ENCODE assay signal across 7 mouse cellular contexts in genomic region chr7:67951532-67952035, GRCm38 (mm10). TPM values are rescaled to one million over a fixed set of nuclear protein-coding genes. Genes with fewer than 3 reads are reported as not detected.
DNase-seq lines count a peak whose midpoint lies in the region; ATAC-seq and TF ChIP-seq lines count a peak whose summit lies in the region.

No protein-coding gene starts in this region.

- peak overlapping the region; percentile 79 for H3K4me2 ChIP-seq in embryonic facial prominence, embryonic 12.5 days (replicated peaks)
- peak overlapping the region; percentile 89 for H3K4me2 ChIP-seq in limb, embryonic 12.5 days
- H3K4me2 ChIP-seq in midbrain, embryonic 15.5 days: peak overlapping the region; percentile 92

- no peaks in the 10 kb centered on the region for H3K36me3 ChIP-seq in embryonic facial prominence, embryonic 12.5 days
- no peaks in the 10 kb centered on the region for H3K36me3 ChIP-seq in kidney, adult 2 months (ENCODE audit: control insufficient read depth, insufficient read depth, low read length)
- H3K36me3 ChIP-seq in limb, embryonic 12.5 days: no peaks in the 10 kb centered on the region
- H3K36me3 ChIP-seq in midbrain, embryonic 15.5 days (replicated peaks): no peaks in the 10 kb centered on the region
- no peaks in the 10 kb centered on the region for H3K36me3 ChIP-seq in spleen, adult 2 months (ENCODE audit: control insufficient read depth, insufficient read depth, low read length)

- H3K4me3 ChIP-seq in embryonic facial prominence, embryonic 12.5 days: peak overlapping the region; percentile 97
- peak overlapping the region; percentile 95 for H3K4me3 ChIP-seq in kidney, adult 2 months (ENCODE audit: insufficient read depth, low read depth, low read length)
- H3K4me3 ChIP-seq in limb, embryonic 12.5 days (replicated peaks): peak overlapping the region; percentile 98
- H3K4me3 ChIP-seq in midbrain, embryonic 15.5 days: peak overlapping the region; percentile 86
- H3K4me3 ChIP-seq in spleen, adult 2 months (ENCODE audit: extremely low read depth, insufficient read depth, insufficient read length): peak overlapping the region; percentile 81

- no peaks in the 10 kb centered on the region for H3K9me3 ChIP-seq in embryonic facial prominence, embryonic 12.5 days
- no peaks in the 10 kb centered on the region for H3K9me3 ChIP-seq in limb, embryonic 12.5 days
- H3K9me3 ChIP-seq in midbrain, embryonic 15.5 days: no peaks in the 10 kb centered on the region

- peaks cover 18% of the 10 kb centered on the region; the same call in 1 of the 2 replicates for H3K4me1 ChIP-seq in embryonic facial prominence, embryonic 12.5 days
- H3K4me1 ChIP-seq in kidney, adult 2 months (ENCODE audit: control insufficient read depth, insufficient read depth, low read length): peaks cover 5% of the 10 kb centered on the region; the same call in 1 of the 2 replicates
- peaks cover 19% of the 10 kb centered on the region for H3K4me1 ChIP-seq in limb, embryonic 12.5 days (replicated peaks)
- H3K4me1 ChIP-seq in midbrain, embryonic 15.5 days: peaks cover 25% of the 10 kb centered on the region
- peaks cover 8% of the 10 kb centered on the region for H3K4me1 ChIP-seq in spleen, adult 2 months (ENCODE audit: control insufficient read depth, insufficient read depth, insufficient read length)

- WGBS in embryonic facial prominence, embryonic 12.5 days: under 1% methylated on average over 44 of the region's 73 CpGs
- under 1% methylated on average over 72 of the region's 73 CpGs for WGBS in kidney, adult 2 months
- WGBS in limb, embryonic 12.5 days: under 1% methylated on average over 65 of the region's 73 CpGs
- under 1% methylated on average over 64 of the region's 73 CpGs for whole genome bisulfite sequencing in midbrain, embryonic 15.5 days
- whole genome bisulfite sequencing in spleen, adult 2 months: under 1% methylated on average over 50 of the region's 73 CpGs

- H3K9ac ChIP-seq in embryonic facial prominence, embryonic 12.5 days: peak overlapping the region; percentile 99
- peak overlapping the region; percentile 98 for H3K9ac ChIP-seq in limb, embryonic 12.5 days (replicated peaks)
- H3K9ac ChIP-seq in midbrain, embryonic 15.5 days: peak overlapping the region; percentile 97

- peak; percentile 82 for ATAC-seq in embryonic facial prominence, embryonic 12.5 days (ENCODE audit: insufficient number of reproducible peaks, insufficient read depth, low FRiP score, low TSS enrichment)
- ATAC-seq in limb, embryonic 12.5 days (ENCODE audit: insufficient number of reproducible peaks, insufficient read depth, low FRiP score, low TSS enrichment, low read depth): peak; percentile 75
- peak; percentile 88 for ATAC-seq in midbrain, embryonic 15.5 days (replicated peaks)

- TF ChIP-seq POLR2A in kidney, adult 2 months (IDR thresholded peaks at IDR 0.05; ENCODE audit: low read depth, low read length): no peak
- TF ChIP-seq POLR2A in spleen, adult 2 months (IDR thresholded peaks at IDR 0.05; ENCODE audit: low read depth, low read length): no peak

- peak overlapping the region; percentile 100 for H3K27ac ChIP-seq in embryonic facial prominence, embryonic 12.5 days
- peak overlapping the region; percentile 98 for H3K27ac ChIP-seq in kidney, adult 2 months (ENCODE audit: insufficient read depth, low read depth, low read length)
- peak overlapping the region; percentile 100 for H3K27ac ChIP-seq in limb, embryonic 12.5 days
- peak overlapping the region; percentile 100 for H3K27ac ChIP-seq in midbrain, embryonic 15.5 days
- peak overlapping the region; percentile 76 for H3K27ac ChIP-seq in spleen, adult 2 months (ENCODE audit: insufficient read depth, low read length)

- TF ChIP-seq CTCF in kidney, adult 2 months (conservative IDR thresholded peaks at IDR 0.05; ENCODE audit: insufficient read depth, insufficient read length, low read depth, low read length): no peak
- TF ChIP-seq CTCF in spleen, adult 2 months (IDR thresholded peaks at IDR 0.05; ENCODE audit: extremely low read depth, insufficient read depth, insufficient read length, insufficient replicate concordance): no peak

- H3K27me3 ChIP-seq in embryonic facial prominence, embryonic 12.5 days: no peaks in the 10 kb centered on the region
- no peaks in the 10 kb centered on the region for H3K27me3 ChIP-seq in kidney, adult 2 months (replicated peaks; ENCODE audit: control insufficient read depth, insufficient read depth, low read length)
- no peaks in the 10 kb centered on the region for H3K27me3 ChIP-seq in limb, embryonic 12.5 days
- no peaks in the 10 kb centered on the region for H3K27me3 ChIP-seq in midbrain, embryonic 15.5 days (replicated peaks)
- peaks cover 33% of the 10 kb centered on the region for H3K27me3 ChIP-seq in spleen, adult 2 months (ENCODE audit: control insufficient read depth, insufficient read depth, low read length)

- peak; percentile 96 for DNase-seq in adrenal gland, postnatal 36 days
- DNase-seq in heart, adult 18-20 months: peak; percentile 97 to 98
- DNase-seq in kidney, adult 2 months: peak; percentile 97
- DNase-seq in spleen, adult 2 months (ENCODE audit: low read depth in 1 of 2, low spot score in 2 of 2): peak in 1 of 2 experiments; percentile 63

RNA-seq across cellular contexts. Expression of gene Igf1r, which starts 1.0 kb away (rescaled TPM):
- 10 to 100 TPM; 74.1 to 87.4 TPM for total RNA-seq in adrenal gland, postnatal 36 days (2021)
- 36.5 and 36.6 TPM in 2 replicates for polyA plus RNA-seq in embryonic facial prominence, embryonic 12.5 days (2016; fragmentation: Nextera tagmentation; extraction: Ambion mirVana)
- 10 to 100 TPM; 10.1 to 15.5 TPM for total RNA-seq in heart, adult 18-20 months (2021)
- polyA plus RNA-seq in kidney, adult 2 months (2012; rRNA removed): 26.2 and 29.2 TPM in 2 replicates
- 45.2 and 47.2 TPM in 2 replicates for polyA plus RNA-seq in limb, embryonic 12.5 days (2016; fragmentation: Nextera tagmentation; extraction: Ambion mirVana)
- polyA plus RNA-seq in midbrain, embryonic 15.5 days (2015; fragmentation: Nextera tagmentation; extraction: Ambion mirVana): 27.1 and 27.8 TPM in 2 replicates
- polyA plus RNA-seq in spleen, adult 2 months (2012; rRNA removed): 2.7 and 3.2 TPM in 2 replicates
